Mouse (Mus musculus) forebrain, embryonic 16.5 days (tissue): ENCODE data around the gene Sugp1. TPM values are rescaled to one million over a fixed set of nuclear protein-coding genes. Genes with fewer than 3 reads are reported as not detected.

Experiments
- ATAC-seq: fragments of 200-750 bp; cut with Nextera tagmentation; 2 replicates; pipeline ENCODE4 v1.8.0; 2017; ENCODE audit warnings: mild to moderate bottlenecking, moderate library complexity
- H3K27ac ChIP-seq: fragments of 300-500 bp; sonication (generic); 2 replicates; pipeline ENCODE4 v1.5.1; 2014; ENCODE audit warnings: low read length, control low read depth
- H3K27me3 ChIP-seq: fragments of 300-500 bp; sonication (generic); replicated peaks from 2 replicates; pipeline ENCODE4 v1.6.1; 2014; ENCODE audit warnings: low read length; ENCODE audit not compliant: control insufficient read depth, insufficient read depth
- H3K36me3 ChIP-seq: fragments of 300-500 bp; sonication (generic); 2 replicates; pipeline ENCODE4 v1.6.1; 2014; ENCODE audit not compliant: control insufficient read depth, insufficient read depth
- H3K4me1 ChIP-seq: fragments of 300-500 bp; sonication (generic); replicated peaks from 2 replicates; pipeline ENCODE4 v1.6.1; 2014; ENCODE audit warnings: low read length; ENCODE audit not compliant: control insufficient read depth, insufficient read depth
- H3K4me2 ChIP-seq: fragments of 300-500 bp; sonication (generic); 2 replicates; pipeline ENCODE4 v1.6.1; 2014; ENCODE audit warnings: mild to moderate bottlenecking, low read length, control low read depth
- H3K4me3 ChIP-seq: fragments of 300-500 bp; sonication (generic); replicated peaks from 2 replicates; pipeline ENCODE4 v1.5.1; 2014; ENCODE audit warnings: mild to moderate bottlenecking, low read length, control low read depth
- H3K9ac ChIP-seq: fragments of 300-500 bp; sonication (generic); replicated peaks from 2 replicates; pipeline ENCODE4 v1.6.1; 2014; ENCODE audit warnings: low read depth, low read length, control low read depth
- H3K9me3 ChIP-seq: fragments of 300-500 bp; sonication (generic); 2 replicates; pipeline ENCODE4 v1.6.1; 2016; ENCODE audit warnings: low read length; ENCODE audit not compliant: control insufficient read depth
- WGBS: fragments of 180-500 bp; shearing (Covaris S2); extraction: QIAGEN DNeasy Blood & Tissue Kit; methylation state at CpG from one replicate; pipeline ENCODE4 v1.1.7; 2014; 5-methylcytosine and 5-hydroxymethylcytosine counted together
- polyA plus RNA-seq: library from polyadenylated mRNA; unstranded; fragments of >200 nt; fragmentation: Nextera tagmentation; extraction: Ambion mirVana; gene quantifications from 2 replicates; pipeline ENCODE4 v1.2.1, GENCODE M21; 2015

Gene Sugp1
- polyA plus RNA-seq, 1 experiment from 2014 or later, result 67.5 TPM

DNA sequence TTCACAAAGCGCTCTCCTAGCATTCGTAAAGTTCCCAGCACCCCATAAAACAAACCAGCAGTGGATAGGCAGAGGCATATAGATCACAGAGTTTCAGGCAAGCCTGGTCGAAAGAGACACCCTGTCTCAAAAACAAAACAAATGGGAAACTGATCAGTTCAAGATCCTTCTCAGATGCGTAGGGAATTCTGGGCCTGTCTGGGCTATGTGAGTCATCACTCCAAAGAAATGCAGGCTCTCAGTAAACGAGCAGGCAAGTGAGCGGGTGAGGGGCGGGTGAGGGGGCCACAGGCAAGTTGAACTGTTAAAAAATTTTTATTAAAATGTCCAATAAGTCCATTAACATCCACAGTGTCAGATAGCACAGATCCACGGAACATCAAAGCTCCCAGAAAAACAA, 50.2 kb downstream of the Sugp1 start:
- 61% methylated on average over 8 of the region's 8 CpGs for WGBS
- Histone ChIP-seq H3K9ac (no peak overlapping the region), H3K36me3 (peaks cover 35% of the 10 kb centered on the region), H3K9me3 (no peaks in the 10 kb centered on the region; the same call in 1 of the 2 replicates), H3K4me1 (peaks cover 6% of the 10 kb centered on the region), H3K4me2 (no peak overlapping the region), H3K4me3 (no peak overlapping the region), H3K27ac (no peak overlapping the region), H3K27me3 (peaks cover 12% of the 10 kb centered on the region)
- no peak for ATAC-seq

GRCm38 (mm10) chr8:70099276-70099675, 56.7 kb downstream of the Sugp1 start:
- no peak overlapping the region for H3K9ac ChIP-seq
- no peak overlapping the region for H3K27ac ChIP-seq
- H3K27me3 ChIP-seq, result no peaks in the 10 kb centered on the region
- H3K4me3 ChIP-seq, result no peak overlapping the region
- H3K9me3 ChIP-seq, result peaks cover 3% of the 10 kb centered on the region
- H3K36me3 ChIP-seq, result peaks cover 76% of the 10 kb centered on the region
- no peak for ATAC-seq
- H3K4me2 ChIP-seq, result no peak overlapping the region
- WGBS, result 79% methylated on average over 8 of the region's 8 CpGs
- peaks cover 2% of the 10 kb centered on the region; the same call in 1 of the 2 replicates for H3K4me1 ChIP-seq

GRCm38 (mm10) chr8:70100241-70100640, 57.6 kb downstream of the Sugp1 start:
- H3K9me3 ChIP-seq, result peaks cover 3% of the 10 kb centered on the region
- no peak overlapping the region for H3K27ac ChIP-seq
- H3K4me3 ChIP-seq, result no peak overlapping the region
- H3K4me1 ChIP-seq, result peaks cover 12% of the 10 kb centered on the region
- H3K27me3 ChIP-seq, result no peaks in the 10 kb centered on the region
- H3K36me3 ChIP-seq, result peaks cover 72% of the 10 kb centered on the region
- H3K4me2 ChIP-seq, result no peak overlapping the region
- no peak for ATAC-seq
- H3K9ac ChIP-seq, result no peak overlapping the region
- 88% methylated on average over 8 of the region's 8 CpGs for WGBS

GRCm38 (mm10) chr8:70104506-70104905, 61.9 kb downstream of the Sugp1 start:
- peaks cover 22% of the 10 kb centered on the region for H3K4me1 ChIP-seq
- no peak overlapping the region for H3K9ac ChIP-seq
- no peak overlapping the region for H3K4me3 ChIP-seq
- H3K36me3 ChIP-seq, result peaks cover 66% of the 10 kb centered on the region
- ATAC-seq, result peak; percentile 29
- H3K27me3 ChIP-seq, result no peaks in the 10 kb centered on the region
- no peak overlapping the region for H3K27ac ChIP-seq
- no peaks in the 10 kb centered on the region for H3K9me3 ChIP-seq
- H3K4me2 ChIP-seq, result no peak overlapping the region
- 21% methylated on average over 6 of the region's 6 CpGs for WGBS

GRCm38 (mm10) chr8:70104922-70105321, 62.3 kb downstream of the Sugp1 start:
- WGBS, result 74% methylated on average over 7 of the region's 7 CpGs
- H3K27ac ChIP-seq, result no peak overlapping the region
- ATAC-seq, result no peak
- no peak overlapping the region for H3K4me3 ChIP-seq
- H3K4me1 ChIP-seq, result peaks cover 24% of the 10 kb centered on the region
- H3K4me2 ChIP-seq, result no peak overlapping the region
- H3K36me3 ChIP-seq, result peaks cover 66% of the 10 kb centered on the region
- no peaks in the 10 kb centered on the region for H3K9me3 ChIP-seq
- H3K27me3 ChIP-seq, result no peaks in the 10 kb centered on the region
- H3K9ac ChIP-seq, result no peak overlapping the region

DNA sequence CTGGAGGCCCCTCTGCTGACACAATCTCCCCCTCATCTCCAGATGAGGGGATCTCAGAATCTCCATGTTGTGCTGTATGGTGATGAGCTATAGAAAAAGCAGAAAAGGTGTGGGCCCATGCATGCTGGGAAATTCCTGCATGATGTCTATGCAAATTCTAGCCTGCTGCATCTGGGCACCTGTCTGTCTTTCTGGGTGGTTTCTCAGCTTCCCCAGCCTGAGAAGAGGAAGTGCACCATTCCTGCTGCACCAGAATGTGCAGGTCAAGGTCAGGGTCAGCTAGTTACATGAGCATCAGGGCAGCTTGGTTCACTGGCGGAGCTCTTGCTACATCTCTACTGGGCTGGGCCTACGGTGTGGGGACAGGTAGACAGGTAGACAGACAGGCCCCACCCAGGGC, 67.8 kb downstream of the Sugp1 start:
- H3K4me1 ChIP-seq, result peaks cover 36% of the 10 kb centered on the region
- H3K4me2 ChIP-seq, result no peak overlapping the region
- ATAC-seq, result no peak
- no peak overlapping the region for H3K9ac ChIP-seq
- H3K9me3 ChIP-seq, result no peaks in the 10 kb centered on the region
- no peak overlapping the region for H3K27ac ChIP-seq
- 96% methylated on average over 2 of the region's 2 CpGs for WGBS
- no peaks in the 10 kb centered on the region for H3K27me3 ChIP-seq
- H3K4me3 ChIP-seq, result no peak overlapping the region
- peaks cover 66% of the 10 kb centered on the region for H3K36me3 ChIP-seq

DNA sequence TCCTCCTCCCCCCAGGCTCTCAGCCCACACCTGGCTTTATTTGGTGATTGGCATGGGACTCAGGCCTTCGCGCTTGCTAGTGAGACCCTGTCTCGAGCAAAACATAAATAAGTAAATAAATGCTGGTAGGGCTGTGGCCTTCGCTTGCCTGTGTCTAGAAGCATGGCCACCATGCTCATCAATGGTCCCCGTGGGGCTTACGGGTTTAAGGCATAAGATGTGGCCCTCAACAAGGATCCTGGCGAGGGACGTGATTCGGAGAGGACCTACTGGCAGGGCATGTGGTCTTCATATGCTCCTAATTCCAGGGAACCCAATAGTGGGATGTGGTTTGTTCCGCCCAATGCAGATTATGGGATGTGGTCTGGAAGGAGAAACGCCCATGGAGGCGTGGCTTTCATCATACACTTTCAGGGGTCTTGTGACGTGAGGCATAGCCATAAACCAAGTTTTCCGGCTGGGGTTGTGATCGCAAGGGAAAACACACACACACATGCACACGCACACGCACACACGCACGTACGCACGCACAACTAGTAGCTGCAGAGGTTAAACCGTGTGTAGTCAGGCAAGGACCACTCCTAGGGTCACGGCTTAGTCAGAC, 68.7 kb downstream of the Sugp1 start:
- no peak overlapping the region for H3K9ac ChIP-seq
- 0 out of 2 replicates have a peak, but pooled peaks have one; percentile 9 for ATAC-seq
- 65% methylated on average over 23 of the region's 23 CpGs for WGBS

GRCm38 (mm10) chr8:70112401-70113016, 69.9 kb downstream of the Sugp1 start:
- peaks cover 40% of the 10 kb centered on the region for H3K4me1 ChIP-seq

More for the DNA sequence above, 68.7 kb downstream of the Sugp1 start:
- Histone ChIP-seq H3K4me1 (peaks cover 32% of the 10 kb centered on the region), H3K27me3 (no peaks in the 10 kb centered on the region), H3K36me3 (peaks cover 69% of the 10 kb centered on the region), H3K4me3 (no peak overlapping the region), H3K4me2 (no peak overlapping the region), H3K9me3 (no peaks in the 10 kb centered on the region), H3K27ac (no peak overlapping the region)

GRCm38 (mm10) chr8:70114488-70114887, 71.9 kb downstream of the Sugp1 start:
- Histone ChIP-seq H3K27ac (no peak overlapping the region), H3K36me3 (peaks cover 46% of the 10 kb centered on the region; the same call in 1 of the 2 replicates), H3K9ac (no peak overlapping the region), H3K4me3 (no peak overlapping the region), H3K27me3 (no peaks in the 10 kb centered on the region), H3K9me3 (no peaks in the 10 kb centered on the region), H3K4me2 (no peak overlapping the region), H3K4me1 (peaks cover 49% of the 10 kb centered on the region)
- WGBS, result 23% methylated on average over 6 of the region's 6 CpGs
- no peak for ATAC-seq

More at GRCm38 (mm10) chr8:70112401-70113016, 69.9 kb downstream of the Sugp1 start:
- peak; percentile 20; the same call in 1 of the 2 replicates for ATAC-seq
- Histone ChIP-seq H3K27me3 (no peaks in the 10 kb centered on the region), H3K9me3 (no peaks in the 10 kb centered on the region), H3K4me3 (no peak overlapping the region), H3K9ac (peak overlapping the region; percentile 19; the same call in 1 of the 2 replicates), H3K36me3 (peaks cover 62% of the 10 kb centered on the region), H3K4me2 (no peak overlapping the region), H3K27ac (no peak overlapping the region)
- whole genome bisulfite sequencing, result 13% methylated on average over 43 of the region's 43 CpGs
